Mouse (Mus musculus): ENCODE measurements around the gene Acp7. TPM values are rescaled to one million over a fixed set of nuclear protein-coding genes. Genes with fewer than 3 reads are reported as not detected.

Gene Acp7
- polyA plus RNA-seq (2017; shearing (Covaris generic)): not detected

GRCm38 (mm10) chr7:28631073-28631472, at the start of gene Acp7:
Gene Acp7, minus strand, starts transcription at chr7:28631332.

GRCm38 (mm10) chr7:28597642-28598446, 33.3 kb downstream of the Acp7 start, which contains the start of the genes Samd4b and Pak4:
Gene Samd4b, minus strand, starts transcription at chr7:28598144.
Gene Pak4, minus strand, starts transcription at chr7:28598185.

Other genes with a start within 250 kb of the Acp7 start
- gene Med29, start 238.6 kb downstream of the Acp7 start, polyA plus RNA-seq (2017; shearing (Covaris generic)): 23.0 TPM
- gene Paf1, start 238.4 kb downstream of the Acp7 start, polyA plus RNA-seq (2017; shearing (Covaris generic)): 170 TPM
- 436 TPM for gene Gmfg, start 193.9 kb downstream of the Acp7 start, polyA plus RNA-seq (2017; shearing (Covaris generic))
- 2.3 TPM for gene Lrfn1, start 179.4 kb downstream of the Acp7 start, polyA plus RNA-seq (2017; shearing (Covaris generic))
- not detected for gene Ifnl2, start 120.9 kb downstream of the Acp7 start, polyA plus RNA-seq (2017; shearing (Covaris generic))
- gene Ifnl3, start 108.5 kb downstream of the Acp7 start, polyA plus RNA-seq (2017; shearing (Covaris generic)): not detected
- gene Sycn, start 90.4 kb downstream of the Acp7 start, polyA plus RNA-seq (2017; shearing (Covaris generic)): not detected
- not detected for gene Nccrp1, start 84.1 kb downstream of the Acp7 start, polyA plus RNA-seq (2017; shearing (Covaris generic))
- gene Samd4b, start 33.2 kb downstream of the Acp7 start, polyA plus RNA-seq (2017; shearing (Covaris generic)): 48.1 TPM
- 6.2 TPM for gene Pak4, start 33.1 kb downstream of the Acp7 start, polyA plus RNA-seq (2017; shearing (Covaris generic))
- 1.0 TPM for gene Fbxo27, start 61.5 kb upstream of the Acp7 start, polyA plus RNA-seq (2017; shearing (Covaris generic))
- gene Fbxo17, start 85.5 kb upstream of the Acp7 start, polyA plus RNA-seq (2017; shearing (Covaris generic)): 16.6 TPM
- gene Mrps12, start 110.5 kb upstream of the Acp7 start, polyA plus RNA-seq (2017; shearing (Covaris generic)): 48.4 TPM
- 21.3 TPM for gene Sars2, start 110.7 kb upstream of the Acp7 start, polyA plus RNA-seq (2017; shearing (Covaris generic))
- not detected for gene Ccer2, start 124.8 kb upstream of the Acp7 start, polyA plus RNA-seq (2017; shearing (Covaris generic))
- gene Sirt2, start 135.4 kb upstream of the Acp7 start, polyA plus RNA-seq (2017; shearing (Covaris generic)): 70.1 TPM
- gene Nfkbib, start 136.2 kb upstream of the Acp7 start, polyA plus RNA-seq (2017; shearing (Covaris generic)): 139 TPM
- 155 TPM for gene Rinl, start 157.6 kb upstream of the Acp7 start, polyA plus RNA-seq (2017; shearing (Covaris generic))
- 428 TPM for gene Hnrnpl, start 177.2 kb upstream of the Acp7 start, polyA plus RNA-seq (2017; shearing (Covaris generic))
- gene Ech1, start 193.9 kb upstream of the Acp7 start, polyA plus RNA-seq (2017; shearing (Covaris generic)): 114 TPM
- gene Lgals4, start 202.5 kb upstream of the Acp7 start, polyA plus RNA-seq (2017; shearing (Covaris generic)): 29.6 TPM
- 1.9 TPM for gene Lgals7, start 232.5 kb upstream of the Acp7 start, polyA plus RNA-seq (2017; shearing (Covaris generic))